Mouse (Mus musculus) liver, embryonic 12.5 days (tissue): ENCODE measurements around the gene Pi4k2a. TPM values are rescaled to one million over a fixed set of nuclear protein-coding genes. Genes with fewer than 3 reads are reported as not detected.

ENCODE experiments used
- polyA plus RNA-seq: library from polyadenylated mRNA; unstranded; fragments of >200 nt; fragmentation: Nextera tagmentation; extraction: Ambion mirVana; gene quantifications from 2 replicates; pipeline ENCODE4 v1.2.1, GENCODE M21; 2016

Pi4k2a gene
- polyA plus RNA-seq, 1 experiment from 2014 or later, result 17.3 TPM

Other genes starting within 250 kb of the Pi4k2a start
- gene Frat2, start 242.3 kb upstream of the Pi4k2a start, polyA plus RNA-seq, result 12.0 and 14.0 TPM in 2 replicates
- 25.0 and 26.7 TPM in 2 replicates for gene Rrp12, start 194.3 kb upstream of the Pi4k2a start, polyA plus RNA-seq
- 355 and 377 TPM in 2 replicates for gene Pgam1, start 178.5 kb upstream of the Pi4k2a start, polyA plus RNA-seq
- gene Exosc1, start 157.0 kb upstream of the Pi4k2a start, polyA plus RNA-seq, result 72.7 and 75.0 TPM in 2 replicates
- 47.3 and 48.1 TPM in 2 replicates for gene Zdhhc16, start 157.0 kb upstream of the Pi4k2a start, polyA plus RNA-seq
- gene Mms19, start 109.3 kb upstream of the Pi4k2a start, polyA plus RNA-seq, result 18.3 and 20.9 TPM in 2 replicates
- 5.6 and 5.7 TPM in 2 replicates for gene Ubtd1, start 108.7 kb upstream of the Pi4k2a start, polyA plus RNA-seq
- 0.11 and 0.20 TPM in 2 replicates for gene Ankrd2, start 54.5 kb upstream of the Pi4k2a start, polyA plus RNA-seq
- gene Hoga1, start 44.9 kb upstream of the Pi4k2a start, polyA plus RNA-seq, result 11.6 and 11.9 TPM in 2 replicates
- gene 4933411K16Rik, start 38.2 kb upstream of the Pi4k2a start, polyA plus RNA-seq, result 0.08 TPM in 1 of 2 replicates, not detected in the other
- 4.4 and 4.6 TPM in 2 replicates for gene Morn4, start 4.1 kb upstream of the Pi4k2a start, polyA plus RNA-seq
- gene Avpi1, start 38.6 kb downstream of the Pi4k2a start, polyA plus RNA-seq, result 14.7 and 14.9 TPM in 2 replicates
- gene Marveld1, start 56.9 kb downstream of the Pi4k2a start, polyA plus RNA-seq, result 4.6 and 5.3 TPM in 2 replicates
- gene Zfyve27, start 73.5 kb downstream of the Pi4k2a start, polyA plus RNA-seq, result 11.6 and 13.2 TPM in 2 replicates
- 1.6 and 2.2 TPM in 2 replicates for gene Sfrp5, start 111.8 kb downstream of the Pi4k2a start, polyA plus RNA-seq
- gene Golga7b, start 157.1 kb downstream of the Pi4k2a start, polyA plus RNA-seq, result 0.04 TPM in 1 of 2 replicates, not detected in the other